Mouse (Mus musculus) lung, postnatal 4 days (tissue): ENCODE measurements around the gene Gcg.

Source experiments
- DNase-seq, 2 experiments: peaks; one replicate each; pipeline ENCODE4 v3.0.0; 2021

Gcg gene

GRCm38 (mm10) chr2:62483550-62483949 is at the start of gene Gcg:
TSS of gene Gcg (minus strand) at chr2:62483650.
- DNase-seq = no peak

GRCm38 (mm10) chr2:62531065-62531464 is 47.6 kb upstream of the Gcg start:
- DNase-seq = no peak

DNA sequence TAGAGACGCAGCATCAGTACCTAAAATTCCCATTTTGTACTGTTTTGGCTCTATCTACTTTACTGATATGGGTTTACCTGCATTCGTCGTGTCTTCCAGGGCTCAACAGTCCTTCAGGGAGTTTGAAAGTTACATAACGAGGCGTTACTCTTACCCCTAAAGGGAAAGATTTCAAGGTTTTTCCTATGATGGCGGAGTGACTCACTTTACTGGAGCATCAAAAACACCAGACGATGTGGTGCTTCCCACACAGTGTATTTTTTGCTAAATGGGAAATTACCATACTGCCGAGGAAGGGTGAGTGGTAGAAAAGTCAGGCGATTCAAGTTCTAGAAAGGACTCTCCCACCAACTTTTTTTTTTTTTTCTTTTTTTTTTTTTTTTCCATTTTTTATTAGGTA is 42.9 kb upstream of the Gcg start:
- no peak for DNase-seq

- no peak for DNase-seq
Observed at GRCm38 (mm10) chr2:62517790-62518189, 34.3 kb upstream of the Gcg start.

DNA sequence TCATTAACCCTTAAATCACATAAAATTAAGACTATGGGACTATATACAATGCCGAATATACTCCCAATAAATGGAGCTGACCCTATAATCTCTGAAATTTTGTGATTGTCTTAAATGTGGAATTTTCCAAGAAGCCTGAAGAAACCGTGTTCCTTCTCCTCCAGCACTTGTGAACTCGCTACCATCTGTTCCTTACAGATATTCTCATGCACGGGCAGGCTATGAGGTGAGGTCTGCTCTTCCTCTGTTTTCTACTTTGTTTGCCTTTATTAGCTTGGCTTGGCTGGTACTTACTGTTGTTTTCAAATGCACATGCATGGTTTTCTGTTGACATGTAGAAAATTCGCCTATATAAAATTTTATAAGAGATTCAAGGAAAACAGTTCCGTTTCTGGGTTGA is 31.0 kb upstream of the Gcg start:
- DNase-seq = no peak

GRCm38 (mm10) chr2:62513477-62513876 is 30.0 kb upstream of the Gcg start:
- no peak for DNase-seq

DNA sequence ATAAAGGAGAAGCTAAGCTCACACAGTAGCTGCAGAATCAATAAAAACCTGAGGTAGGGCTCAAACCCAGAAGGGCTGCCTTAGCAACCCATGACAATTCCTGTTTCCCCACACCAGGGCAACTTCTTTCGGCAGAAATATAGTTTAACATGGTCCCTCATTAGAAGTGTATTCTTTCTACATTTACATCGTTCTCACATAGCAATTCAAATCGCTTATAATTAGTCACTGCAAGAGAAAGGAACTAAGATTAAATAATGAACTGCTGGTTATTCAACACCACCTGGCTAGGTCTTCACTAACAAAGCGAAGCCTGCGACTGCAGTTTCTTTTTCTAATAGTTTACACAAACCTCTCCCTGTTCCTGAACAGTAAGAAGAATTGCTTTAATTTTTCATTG is 23.7 kb upstream of the Gcg start:
- DNase-seq = no peak

DNA sequence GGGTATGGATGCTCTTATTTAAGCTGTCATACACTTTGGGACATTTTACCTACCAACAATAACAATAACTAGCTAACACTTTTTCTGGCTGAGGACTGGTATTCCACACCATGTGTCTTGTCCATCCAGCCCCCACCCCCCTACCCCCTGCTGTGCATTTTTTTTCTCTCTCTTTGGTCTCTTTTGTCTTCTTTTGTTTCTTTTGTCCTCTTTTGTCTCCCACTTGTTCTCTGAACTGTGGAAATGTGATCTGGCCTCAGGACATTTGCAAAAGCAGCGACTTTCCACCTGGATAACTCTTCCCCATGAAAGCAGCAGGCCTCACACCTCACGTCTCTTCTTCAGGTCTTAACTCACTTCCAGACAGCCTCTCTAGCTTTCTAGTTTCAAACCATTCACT is 23.0 kb upstream of the Gcg start:
- DNase-seq = no peak

GRCm38 (mm10) chr2:62504269-62504796 is 20.9 kb upstream of the Gcg start:
- DNase-seq = no peak

DNA sequence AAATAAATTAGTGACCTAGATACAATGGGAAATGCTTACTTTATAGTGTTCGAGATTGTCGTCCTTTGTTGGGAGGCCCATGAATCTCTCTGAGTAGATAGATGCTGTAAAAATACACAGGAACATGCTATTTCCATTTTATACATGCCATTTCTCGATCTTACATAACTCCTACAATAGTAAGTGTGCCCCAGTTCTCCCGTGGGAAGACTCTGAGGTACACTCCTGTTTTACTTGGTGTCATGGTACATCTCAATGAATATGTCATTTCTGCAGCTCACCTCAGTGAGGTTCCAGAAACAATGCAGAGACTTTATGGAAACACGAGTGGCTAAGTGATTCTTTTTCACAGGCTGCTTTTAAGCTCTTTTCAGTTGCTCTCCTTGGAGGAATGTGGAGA is 19.9 kb upstream of the Gcg start:
- no peak for DNase-seq

DNA sequence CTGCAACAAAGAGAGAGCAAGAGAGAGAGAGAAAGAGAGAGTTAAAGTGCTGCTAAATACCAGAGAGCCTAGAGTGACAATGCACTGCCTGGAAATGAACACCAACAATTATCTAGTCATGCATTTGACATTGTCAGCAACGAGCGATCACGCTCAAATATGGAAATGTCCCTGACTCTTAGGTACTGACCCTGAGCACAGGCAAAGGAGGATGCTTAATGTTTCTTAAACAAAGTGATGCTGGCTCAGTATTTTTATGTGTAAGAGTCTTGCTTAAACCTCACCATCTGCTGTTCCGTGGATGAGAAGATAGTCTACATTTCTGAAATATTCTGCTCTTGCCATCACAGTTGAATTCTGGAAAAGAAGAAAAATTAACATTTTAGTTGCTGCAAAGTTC is 19.1 kb upstream of the Gcg start:
- DNase-seq = no peak

- DNase-seq = no peak
Observed at GRCm38 (mm10) chr2:62498821-62499220, 15.4 kb upstream of the Gcg start.

DNA sequence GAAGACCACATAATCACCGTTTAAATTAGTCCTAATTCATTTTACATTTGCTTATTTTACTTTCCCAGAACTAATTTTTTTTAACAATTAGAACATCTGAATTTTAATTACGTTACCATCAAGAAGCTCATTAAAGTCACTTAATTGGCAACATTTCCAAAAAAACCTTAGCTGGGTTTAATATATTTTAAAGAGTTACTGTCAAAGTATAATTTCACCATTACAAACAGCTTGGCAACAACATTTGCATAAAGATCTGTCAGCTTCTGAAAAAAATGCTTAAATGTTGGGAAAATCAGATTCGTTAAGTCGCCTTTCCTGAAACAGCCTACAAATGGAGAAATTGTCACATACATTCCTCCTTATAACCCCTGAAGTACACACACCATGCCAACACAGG is 14.6 kb upstream of the Gcg start:
- no peak for DNase-seq

- DNase-seq = no peak
Observed at GRCm38 (mm10) chr2:62497333-62498002, 14.0 kb upstream of the Gcg start.

DNA sequence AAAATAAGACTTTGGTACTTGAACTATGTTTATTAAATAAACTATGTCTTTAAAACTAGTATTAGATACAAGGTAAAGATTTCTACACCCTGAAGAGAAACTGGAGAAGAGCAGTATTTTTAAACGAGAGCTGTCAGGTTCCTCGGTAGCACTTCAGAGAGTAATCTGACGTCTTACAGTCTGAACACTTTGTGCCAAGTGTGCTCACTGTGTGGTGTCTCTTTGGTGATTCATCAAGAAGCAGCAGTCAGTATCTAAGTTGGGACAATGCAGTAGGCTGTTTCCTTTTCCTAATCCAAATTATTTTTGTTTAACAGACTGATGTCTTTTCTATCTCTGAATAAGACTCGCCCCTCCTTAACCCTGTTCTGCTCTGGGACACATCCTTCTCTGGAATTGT is 12.0 kb upstream of the Gcg start:
- no peak for DNase-seq

GRCm38 (mm10) chr2:62489832-62490231 is 6.4 kb upstream of the Gcg start:
- no peak for DNase-seq

DNA sequence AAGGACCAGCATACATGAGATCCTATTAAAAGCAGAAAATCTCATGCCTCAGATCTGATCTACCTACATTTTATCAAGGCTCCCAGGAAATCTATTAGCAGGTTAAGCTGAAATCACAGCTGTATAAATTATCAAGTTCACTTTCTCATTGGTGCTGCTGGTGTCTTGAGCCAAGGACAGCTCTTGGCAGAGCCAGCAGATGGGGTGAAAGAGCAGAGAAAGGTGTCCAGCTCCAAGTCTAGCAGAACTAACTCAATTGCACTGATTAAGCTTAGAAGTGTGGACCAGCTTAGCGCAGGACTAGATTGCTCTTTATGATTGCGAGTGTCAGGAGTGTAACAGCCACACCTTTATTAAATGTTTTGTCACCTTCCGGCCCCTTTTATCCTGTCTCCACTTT is 1.5 kb upstream of the Gcg start:
- DNase-seq = no peak

DNA sequence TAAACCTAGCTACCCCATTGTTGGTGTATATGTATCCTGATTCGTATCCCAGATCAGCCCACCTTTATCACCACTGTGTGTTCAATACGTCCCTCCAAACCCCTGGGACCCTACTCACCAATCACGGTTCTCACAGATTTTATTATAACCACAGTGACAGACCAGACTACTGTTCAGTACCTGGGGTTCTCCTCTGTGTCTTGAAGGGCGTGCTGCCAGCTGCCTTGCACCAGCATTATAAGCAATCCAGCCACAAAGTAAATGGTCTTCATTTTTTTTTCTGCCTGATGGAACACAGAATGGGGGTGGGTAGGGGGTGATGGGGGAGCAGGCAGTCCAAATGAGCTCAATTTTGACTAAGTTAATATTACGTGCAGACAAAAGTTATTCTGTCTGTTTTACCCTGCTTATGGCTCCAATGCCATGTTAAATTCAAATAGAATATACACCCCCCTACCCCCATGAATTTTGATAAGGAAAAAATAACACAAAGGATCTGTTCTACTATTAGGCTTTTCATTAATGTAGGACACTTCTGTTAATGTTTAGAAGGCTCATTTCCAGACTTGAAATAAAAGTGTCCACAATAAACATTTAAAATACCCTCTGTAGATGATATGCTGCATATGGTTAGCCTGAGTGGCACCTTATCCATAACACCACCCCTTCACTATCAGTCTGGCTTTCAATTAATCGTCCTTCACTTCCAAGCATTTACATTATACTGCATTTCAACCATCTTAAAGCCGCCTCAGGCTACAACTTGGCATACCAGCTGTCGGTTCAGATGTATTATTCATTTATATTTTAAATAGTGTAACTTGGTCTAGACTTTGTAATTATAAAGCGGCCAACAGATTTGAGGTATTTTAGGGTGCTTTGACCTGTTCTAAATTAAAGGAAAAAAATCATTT is 2.9 kb downstream of the Gcg start:
- no peak for DNase-seq

DNA sequence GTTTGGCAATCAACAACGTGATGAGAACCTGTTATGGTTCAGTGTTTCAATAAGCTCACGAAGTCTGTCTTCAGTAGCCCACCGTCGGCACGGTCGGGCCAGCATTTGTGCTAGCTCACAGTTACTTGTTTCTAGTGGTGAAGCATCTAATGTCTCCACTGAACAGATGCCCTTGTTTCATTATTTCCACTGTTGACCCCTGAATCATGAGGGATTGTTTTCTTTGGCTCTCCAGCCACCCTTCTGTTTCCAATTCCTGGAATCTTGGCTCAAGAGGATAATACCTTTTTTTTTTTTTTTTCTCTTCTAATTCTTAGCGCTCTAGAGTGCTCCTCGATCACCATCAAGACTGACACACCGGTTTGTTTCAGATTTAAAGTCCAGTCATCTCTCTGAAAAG is 13.9 kb downstream of the Gcg start:
- no peak for DNase-seq

- no peak for DNase-seq
Observed at GRCm38 (mm10) chr2:62463287-62463686, 20.2 kb downstream of the Gcg start.

GRCm38 (mm10) chr2:62462174-62462573 is 21.3 kb downstream of the Gcg start:
- no peak for DNase-seq

- DNase-seq = no peak
Observed at GRCm38 (mm10) chr2:62460815-62461450, 22.5 kb downstream of the Gcg start.

GRCm38 (mm10) chr2:62460231-62460710 is 23.2 kb downstream of the Gcg start:
- peak in 1 of 2 experiments; percentile 10 for DNase-seq
